Mouse (Mus musculus): ENCODE measurements around the gene Ltn1. TPM values are rescaled to one million over a fixed set of nuclear protein-coding genes. Genes with fewer than 3 reads are reported as not detected.

The Ltn1 gene
- polyA plus RNA-seq, 1 experiment, result 9.8 TPM

- H3K4me3 ChIP-seq (ENCODE audit: control insufficient read depth, insufficient read depth, low read length), result no peak overlapping the region
- H3K27ac ChIP-seq (ENCODE audit: control insufficient read depth, insufficient read depth, low read length), result no peak overlapping the region
- WGBS, result 92% methylated on average over 8 of the region's 8 CpGs
- peaks cover 8% of the 10 kb centered on the region for H3K4me1 ChIP-seq (replicated peaks; ENCODE audit: control insufficient read depth, insufficient read depth, low read length)
- TF ChIP-seq POLR2A (IDR thresholded peaks at IDR 0.05; ENCODE audit: control insufficient read depth, extremely low read depth, insufficient read depth, low read length, poor library complexity) (no peak), CTCF (IDR thresholded peaks at IDR 0.05; ENCODE audit: borderline replicate concordance, control insufficient read depth, extremely low read depth, insufficient read depth, low read length, poor library complexity) (no peak)
- DNase-seq, result no peak
- H3K27me3 ChIP-seq (ENCODE audit: control insufficient read depth, insufficient read depth, low read length), result no peaks in the 10 kb centered on the region
- no peaks in the 10 kb centered on the region for H3K36me3 ChIP-seq (ENCODE audit: control insufficient read depth, insufficient read depth, low read length)
Measured at GRCm38 (mm10) chr16:87438697-87439096, 6.3 kb upstream of the Ltn1 start.

GRCm38 (mm10) chr16:87437096-87437495 is 4.7 kb upstream of the Ltn1 start:
- Histone ChIP-seq H3K4me3 (ENCODE audit: control insufficient read depth, insufficient read depth, low read length) (no peak overlapping the region), H3K4me1 (replicated peaks; ENCODE audit: control insufficient read depth, insufficient read depth, low read length) (peaks cover 8% of the 10 kb centered on the region), H3K36me3 (ENCODE audit: control insufficient read depth, insufficient read depth, low read length) (no peaks in the 10 kb centered on the region), H3K27ac (ENCODE audit: control insufficient read depth, insufficient read depth, low read length) (no peak overlapping the region), H3K27me3 (ENCODE audit: control insufficient read depth, insufficient read depth, low read length) (no peaks in the 10 kb centered on the region)
- WGBS, result 97% methylated on average over 21 of the region's 21 CpGs
- TF ChIP-seq POLR2A (IDR thresholded peaks at IDR 0.05; ENCODE audit: control insufficient read depth, extremely low read depth, insufficient read depth, low read length, poor library complexity) (no peak), CTCF (IDR thresholded peaks at IDR 0.05; ENCODE audit: borderline replicate concordance, control insufficient read depth, extremely low read depth, insufficient read depth, low read length, poor library complexity) (no peak)
- DNase-seq, result no peak

GRCm38 (mm10) chr16:87435411-87436205 is 3.2 kb upstream of the Ltn1 start:
- Histone ChIP-seq H3K27ac (ENCODE audit: control insufficient read depth, insufficient read depth, low read length) (no peak overlapping the region), H3K4me3 (ENCODE audit: control insufficient read depth, insufficient read depth, low read length) (no peak overlapping the region), H3K4me1 (replicated peaks; ENCODE audit: control insufficient read depth, insufficient read depth, low read length) (peaks cover 6% of the 10 kb centered on the region), H3K27me3 (ENCODE audit: control insufficient read depth, insufficient read depth, low read length) (no peaks in the 10 kb centered on the region), H3K36me3 (ENCODE audit: control insufficient read depth, insufficient read depth, low read length) (no peaks in the 10 kb centered on the region)
- DNase-seq, result no peak
- WGBS, result 97% methylated on average over 13 of the region's 13 CpGs
- no peak for TF ChIP-seq CTCF (IDR thresholded peaks at IDR 0.05; ENCODE audit: borderline replicate concordance, control insufficient read depth, extremely low read depth, insufficient read depth, low read length, poor library complexity)
- no peak for TF ChIP-seq POLR2A (IDR thresholded peaks at IDR 0.05; ENCODE audit: control insufficient read depth, extremely low read depth, insufficient read depth, low read length, poor library complexity)

- H3K4me1 ChIP-seq (replicated peaks; ENCODE audit: control insufficient read depth, insufficient read depth, low read length), result peaks cover 6% of the 10 kb centered on the region
- DNase-seq, result no peak
- TF ChIP-seq POLR2A (IDR thresholded peaks at IDR 0.05; ENCODE audit: control insufficient read depth, extremely low read depth, insufficient read depth, low read length, poor library complexity) (no peak), CTCF (IDR thresholded peaks at IDR 0.05; ENCODE audit: borderline replicate concordance, control insufficient read depth, extremely low read depth, insufficient read depth, low read length, poor library complexity) (no peak)
- no peak overlapping the region for H3K4me3 ChIP-seq (ENCODE audit: control insufficient read depth, insufficient read depth, low read length)
- H3K27ac ChIP-seq (ENCODE audit: control insufficient read depth, insufficient read depth, low read length), result no peak overlapping the region
- H3K27me3 ChIP-seq (ENCODE audit: control insufficient read depth, insufficient read depth, low read length), result no peaks in the 10 kb centered on the region
- 93% methylated on average over 6 of the region's 6 CpGs for WGBS
- no peaks in the 10 kb centered on the region for H3K36me3 ChIP-seq (ENCODE audit: control insufficient read depth, insufficient read depth, low read length)
Measured at GRCm38 (mm10) chr16:87434946-87435345, 2.5 kb upstream of the Ltn1 start.

GRCm38 (mm10) chr16:87434266-87434665 is 1.9 kb upstream of the Ltn1 start:
- no peak overlapping the region for H3K4me3 ChIP-seq (ENCODE audit: control insufficient read depth, insufficient read depth, low read length)
- no peak overlapping the region for H3K27ac ChIP-seq (ENCODE audit: control insufficient read depth, insufficient read depth, low read length)
- peaks cover 4% of the 10 kb centered on the region for H3K4me1 ChIP-seq (replicated peaks; ENCODE audit: control insufficient read depth, insufficient read depth, low read length)
- H3K27me3 ChIP-seq (ENCODE audit: control insufficient read depth, insufficient read depth, low read length), result no peaks in the 10 kb centered on the region
- WGBS, result 96% methylated on average over 7 of the region's 7 CpGs
- TF ChIP-seq POLR2A (IDR thresholded peaks at IDR 0.05; ENCODE audit: control insufficient read depth, extremely low read depth, insufficient read depth, low read length, poor library complexity) (no peak), CTCF (IDR thresholded peaks at IDR 0.05; ENCODE audit: borderline replicate concordance, control insufficient read depth, extremely low read depth, insufficient read depth, low read length, poor library complexity) (no peak)
- no peaks in the 10 kb centered on the region for H3K36me3 ChIP-seq (ENCODE audit: control insufficient read depth, insufficient read depth, low read length)
- no peak for DNase-seq

GRCm38 (mm10) chr16:87427516-87427915 is 4.9 kb downstream of the Ltn1 start:
- Histone ChIP-seq H3K36me3 (ENCODE audit: control insufficient read depth, insufficient read depth, low read length) (peaks cover 41% of the 10 kb centered on the region), H3K27ac (ENCODE audit: control insufficient read depth, insufficient read depth, low read length) (no peak overlapping the region), H3K27me3 (ENCODE audit: control insufficient read depth, insufficient read depth, low read length) (no peaks in the 10 kb centered on the region), H3K4me3 (ENCODE audit: control insufficient read depth, insufficient read depth, low read length) (no peak overlapping the region), H3K4me1 (replicated peaks; ENCODE audit: control insufficient read depth, insufficient read depth, low read length) (peaks cover 4% of the 10 kb centered on the region)
- 96% methylated on average over 8 of the region's 8 CpGs for WGBS
- no peak for TF ChIP-seq POLR2A (IDR thresholded peaks at IDR 0.05; ENCODE audit: control insufficient read depth, extremely low read depth, insufficient read depth, low read length, poor library complexity)
- no peak for TF ChIP-seq CTCF (IDR thresholded peaks at IDR 0.05; ENCODE audit: borderline replicate concordance, control insufficient read depth, extremely low read depth, insufficient read depth, low read length, poor library complexity)
- DNase-seq, result no peak
